Mouse (Mus musculus): Measurements from ENCODE around the gene Msrb3. TPM values are rescaled to one million over a fixed set of nuclear protein-coding genes. Genes with fewer than 3 reads are reported as not detected.

Gene Msrb3
- polyA plus RNA-seq, 1 experiment from 2014 or later: 20.6 TPM

GRCm38 (mm10) chr10:120914948-120915631 lies 16.2 kb upstream of the Msrb3 start:
- Histone ChIP-seq H3K27me3 (ENCODE audit: insufficient read depth, poor library complexity, severe bottlenecking) (no peaks in the 10 kb centered on the region), H3K9me3 (no peaks in the 10 kb centered on the region), H3K27ac (peak overlapping the region; percentile 59; the same call in 1 of the 2 replicates), H3K4me3 (no peak overlapping the region), H3K4me1 (peaks cover 15% of the 10 kb centered on the region; the same call in 1 of the 2 replicates), H3K36me3 (no peaks in the 10 kb centered on the region)
- no peak for DNase-seq (ENCODE audit: low spot score)
- 58% methylated on average over 15 of the region's 15 CpGs for WGBS

GRCm38 (mm10) chr10:120914286-120914685 lies 15.4 kb upstream of the Msrb3 start:
- WGBS: 81% methylated on average over 7 of the region's 7 CpGs
- Histone ChIP-seq H3K4me1 (peaks cover 15% of the 10 kb centered on the region; the same call in 1 of the 2 replicates), H3K27me3 (ENCODE audit: insufficient read depth, poor library complexity, severe bottlenecking) (no peaks in the 10 kb centered on the region), H3K4me3 (no peak overlapping the region), H3K9me3 (no peaks in the 10 kb centered on the region), H3K36me3 (no peaks in the 10 kb centered on the region), H3K27ac (peak overlapping the region; percentile 13; the same call in 1 of the 2 replicates)
- peak; percentile 55 for DNase-seq (ENCODE audit: low spot score)

GRCm38 (mm10) chr10:120913796-120914195 lies 14.9 kb upstream of the Msrb3 start:
- H3K27me3 ChIP-seq (ENCODE audit: insufficient read depth, poor library complexity, severe bottlenecking): no peaks in the 10 kb centered on the region
- peak; percentile 66 for DNase-seq (ENCODE audit: low spot score)
- no peaks in the 10 kb centered on the region for H3K36me3 ChIP-seq
- H3K9me3 ChIP-seq: no peaks in the 10 kb centered on the region
- peaks cover 20% of the 10 kb centered on the region for H3K4me1 ChIP-seq
- 63% methylated on average over 7 of the region's 7 CpGs for WGBS
- H3K27ac ChIP-seq: no peak overlapping the region
- no peak overlapping the region for H3K4me3 ChIP-seq

- Histone ChIP-seq H3K27me3 (ENCODE audit: insufficient read depth, poor library complexity, severe bottlenecking) (no peaks in the 10 kb centered on the region), H3K4me3 (no peak overlapping the region), H3K4me1 (peaks cover 20% of the 10 kb centered on the region), H3K9me3 (no peaks in the 10 kb centered on the region), H3K27ac (no peak overlapping the region), H3K36me3 (no peaks in the 10 kb centered on the region)
- 82% methylated on average over 4 of the region's 4 CpGs for WGBS
- peak; percentile 36 for DNase-seq (ENCODE audit: low spot score)
Measured at GRCm38 (mm10) chr10:120911971-120912370, 13.1 kb upstream of the Msrb3 start.

GRCm38 (mm10) chr10:120908776-120909574 lies 10.1 kb upstream of the Msrb3 start:
- Histone ChIP-seq H3K27ac (no peak overlapping the region), H3K36me3 (peaks cover under 1% of the 10 kb centered on the region), H3K27me3 (ENCODE audit: insufficient read depth, poor library complexity, severe bottlenecking) (no peaks in the 10 kb centered on the region), H3K4me3 (no peak overlapping the region), H3K4me1 (peaks cover 8% of the 10 kb centered on the region), H3K9me3 (no peaks in the 10 kb centered on the region)
- DNase-seq (ENCODE audit: low spot score): peak; percentile 57
- WGBS: 64% methylated on average over 11 of the region's 11 CpGs

- WGBS: 82% methylated on average over 10 of the region's 10 CpGs
- Histone ChIP-seq H3K4me1 (peaks cover 35% of the 10 kb centered on the region), H3K27me3 (ENCODE audit: insufficient read depth, poor library complexity, severe bottlenecking) (no peaks in the 10 kb centered on the region), H3K4me3 (no peak overlapping the region), H3K36me3 (peaks cover 9% of the 10 kb centered on the region), H3K27ac (no peak overlapping the region), H3K9me3 (no peaks in the 10 kb centered on the region)
- peak; percentile 61 for DNase-seq (ENCODE audit: low spot score)
Measured at GRCm38 (mm10) chr10:120904676-120905075, 5.8 kb upstream of the Msrb3 start.

GRCm38 (mm10) chr10:120903843-120904468 lies 5.1 kb upstream of the Msrb3 start:
- Histone ChIP-seq H3K27me3 (ENCODE audit: insufficient read depth, poor library complexity, severe bottlenecking) (no peaks in the 10 kb centered on the region), H3K4me1 (peaks cover 37% of the 10 kb centered on the region), H3K36me3 (peaks cover 9% of the 10 kb centered on the region), H3K4me3 (no peak overlapping the region), H3K27ac (no peak overlapping the region), H3K9me3 (no peaks in the 10 kb centered on the region)
- 69% methylated on average over 4 of the region's 4 CpGs for WGBS
- peak; percentile 76 for DNase-seq (ENCODE audit: low spot score)

- no peaks in the 10 kb centered on the region for H3K27me3 ChIP-seq (ENCODE audit: insufficient read depth, poor library complexity, severe bottlenecking)
- H3K4me3 ChIP-seq: no peak overlapping the region
- H3K4me1 ChIP-seq: peaks cover 46% of the 10 kb centered on the region
- peak; percentile 66 for DNase-seq (ENCODE audit: low spot score)
- H3K9me3 ChIP-seq: no peaks in the 10 kb centered on the region
- peaks cover 9% of the 10 kb centered on the region for H3K36me3 ChIP-seq
- 64% methylated on average over 9 of the region's 9 CpGs for WGBS
- no peak overlapping the region for H3K27ac ChIP-seq
Measured at GRCm38 (mm10) chr10:120901746-120902145, 2.8 kb upstream of the Msrb3 start.

- DNase-seq (ENCODE audit: low spot score): peak; percentile 73
- H3K4me1 ChIP-seq: peaks cover 57% of the 10 kb centered on the region
- peaks cover 9% of the 10 kb centered on the region for H3K36me3 ChIP-seq
- H3K4me3 ChIP-seq: peak overlapping the region; percentile 87
- H3K27me3 ChIP-seq (ENCODE audit: insufficient read depth, poor library complexity, severe bottlenecking): no peaks in the 10 kb centered on the region
- H3K9me3 ChIP-seq: no peaks in the 10 kb centered on the region
- H3K27ac ChIP-seq: peak overlapping the region; percentile 71
- WGBS: 69% methylated on average over 13 of the region's 13 CpGs
Measured at GRCm38 (mm10) chr10:120900096-120900495, 1.2 kb upstream of the Msrb3 start.

- peak overlapping the region; percentile 98 for H3K27ac ChIP-seq
- H3K27me3 ChIP-seq (ENCODE audit: insufficient read depth, poor library complexity, severe bottlenecking): no peaks in the 10 kb centered on the region
- peaks cover 73% of the 10 kb centered on the region for H3K4me1 ChIP-seq
- under 1% methylated on average over 44 of the region's 49 CpGs for WGBS
- H3K4me3 ChIP-seq: peak overlapping the region; percentile 87
- H3K36me3 ChIP-seq: 0 out of 2 replicates have a peak, but pooled peaks cover 3% of the 10 kb centered on the region
- no peaks in the 10 kb centered on the region for H3K9me3 ChIP-seq
- DNase-seq (ENCODE audit: low spot score): peak; percentile 76
Measured at GRCm38 (mm10) chr10:120898357-120898756, 544 bp downstream of the Msrb3 start.

GRCm38 (mm10) chr10:120895899-120896289 lies 3.0 kb downstream of the Msrb3 start:
- WGBS: 16% methylated on average over 15 of the region's 15 CpGs
- Histone ChIP-seq H3K4me3 (peak overlapping the region; percentile 42), H3K36me3 (peaks cover 17% of the 10 kb centered on the region), H3K9me3 (no peaks in the 10 kb centered on the region), H3K27ac (peak overlapping the region; percentile 1; the same call in 1 of the 2 replicates), H3K27me3 (ENCODE audit: insufficient read depth, poor library complexity, severe bottlenecking) (no peaks in the 10 kb centered on the region), H3K4me1 (peaks cover 55% of the 10 kb centered on the region)
- peak; percentile 67 for DNase-seq (ENCODE audit: low spot score)

GRCm38 (mm10) chr10:120894978-120895898 lies 3.7 kb downstream of the Msrb3 start:
- 61% methylated on average over 15 of the region's 15 CpGs for WGBS
- no peak overlapping the region for H3K4me3 ChIP-seq
- H3K4me1 ChIP-seq: peaks cover 48% of the 10 kb centered on the region
- DNase-seq (ENCODE audit: low spot score): peak; percentile 58
- no peaks in the 10 kb centered on the region for H3K27me3 ChIP-seq (ENCODE audit: insufficient read depth, poor library complexity, severe bottlenecking)
- H3K9me3 ChIP-seq: no peaks in the 10 kb centered on the region
- H3K27ac ChIP-seq: peak overlapping the region; percentile 2; the same call in 1 of the 2 replicates
- peaks cover 22% of the 10 kb centered on the region for H3K36me3 ChIP-seq
